Mouse (Mus musculus) forebrain, embryonic 11.5 days (tissue): ENCODE measurements around the gene Il34. TPM values are rescaled to one million over a fixed set of nuclear protein-coding genes. Genes with fewer than 3 reads are reported as not detected.

Source experiments
- ATAC-seq: fragments of 200-750 bp; cut with Nextera tagmentation; replicated peaks from 2 replicates; pipeline ENCODE4 v1.8.0; 2017; ENCODE audit warnings: moderate TSS enrichment; ENCODE audit not compliant: low FRiP score
- DNase-seq: peaks from one replicate; pipeline ENCODE4 v3.0.0-alpha.2; 2017; ENCODE audit warnings: low spot score
- H3K27ac ChIP-seq: fragments of 300-500 bp; sonication (generic); 2 replicates; pipeline ENCODE4 v1.5.1; 2014; ENCODE audit warnings: low read depth, low read length
- H3K27me3 ChIP-seq: fragments of 300-500 bp; sonication (generic); 2 replicates; pipeline ENCODE4 v1.6.1; 2014; ENCODE audit warnings: mild to moderate bottlenecking, low read length, mixed read lengths; ENCODE audit not compliant: control insufficient read depth, insufficient read depth
- H3K36me3 ChIP-seq: fragments of 300-500 bp; sonication (generic); 2 replicates; pipeline ENCODE4 v1.6.1; 2014; ENCODE audit warnings: mild to moderate bottlenecking, low read length, moderate library complexity, mixed read lengths; ENCODE audit not compliant: control insufficient read depth, insufficient read depth
- H3K4me1 ChIP-seq: fragments of 300-500 bp; sonication (generic); replicated peaks from 2 replicates; pipeline ENCODE4 v1.6.1; 2014; ENCODE audit warnings: low read length, mixed read lengths; ENCODE audit not compliant: control insufficient read depth, insufficient read depth
- H3K4me2 ChIP-seq: fragments of 300-500 bp; sonication (generic); 2 replicates; pipeline ENCODE4 v1.6.1; 2014; ENCODE audit warnings: low read depth, mild to moderate bottlenecking, low read length, moderate library complexity, mixed read lengths; ENCODE audit not compliant: severe bottlenecking
- H3K4me3 ChIP-seq: fragments of 300-500 bp; sonication (generic); 2 replicates; pipeline ENCODE4 v1.5.1; 2014; ENCODE audit warnings: low read depth, low read length
- H3K9ac ChIP-seq: fragments of 300-500 bp; sonication (generic); 2 replicates; pipeline ENCODE4 v1.6.1; 2014; ENCODE audit warnings: low read length
- H3K9me3 ChIP-seq: fragments of 300-500 bp; sonication (generic); 2 replicates; pipeline ENCODE4 v1.6.1; 2016; ENCODE audit warnings: low read length, mixed read lengths; ENCODE audit not compliant: control insufficient read depth
- WGBS: fragments of 180-500 bp; shearing (Covaris S2); extraction: QIAGEN DNeasy Blood & Tissue Kit; methylation state at CpG from one replicate; pipeline ENCODE4 v1.1.7; 2014; 5-methylcytosine and 5-hydroxymethylcytosine counted together
- polyA plus RNA-seq: library from polyadenylated mRNA; unstranded; fragments of >200 nt; fragmentation: Nextera tagmentation; extraction: Ambion mirVana; gene quantifications from 2 replicates; pipeline ENCODE4 v1.2.1, GENCODE M21; 2014

Gene Il34
- polyA plus RNA-seq, 1 experiment from 2014 or later: 0.29 TPM

DNA sequence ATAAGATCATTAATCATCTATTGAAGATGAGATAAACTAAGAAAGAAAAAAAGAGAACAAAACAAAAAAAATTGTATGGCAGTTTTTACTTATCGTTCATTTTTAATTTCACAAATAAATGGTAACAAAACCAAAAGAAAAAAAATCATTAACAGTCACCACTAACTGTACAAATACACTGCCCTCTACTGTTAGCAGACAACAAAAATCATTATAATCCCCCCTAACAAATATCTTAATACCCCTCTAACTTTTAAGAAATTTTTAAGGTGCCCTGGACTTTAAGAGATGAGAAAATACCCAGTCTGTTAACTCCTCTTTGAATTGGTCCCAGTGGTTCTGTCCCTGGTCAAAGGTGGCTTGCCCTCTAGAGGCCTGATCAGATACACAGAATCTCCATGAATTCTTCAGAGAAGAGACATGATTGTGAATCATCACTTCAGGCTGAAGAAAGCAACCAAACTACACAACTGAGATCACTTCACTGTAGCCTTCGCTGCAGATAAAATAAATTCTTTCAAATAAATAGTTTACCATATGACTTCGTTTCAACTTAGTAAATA lies 36.4 kb upstream of the Il34 start:
- H3K4me3 ChIP-seq: no peak overlapping the region
- peaks cover 25% of the 10 kb centered on the region for H3K36me3 ChIP-seq
- H3K27ac ChIP-seq: no peak overlapping the region
- no peak for DNase-seq
- ATAC-seq: no peak
- no peak overlapping the region for H3K9ac ChIP-seq
- H3K27me3 ChIP-seq: no peaks in the 10 kb centered on the region
- H3K9me3 ChIP-seq: no peaks in the 10 kb centered on the region
- 95% methylated on average over 3 of the region's 3 CpGs for WGBS
- H3K4me1 ChIP-seq: peaks cover 6% of the 10 kb centered on the region; the same call in 1 of the 2 replicates
- no peak overlapping the region for H3K4me2 ChIP-seq

DNA sequence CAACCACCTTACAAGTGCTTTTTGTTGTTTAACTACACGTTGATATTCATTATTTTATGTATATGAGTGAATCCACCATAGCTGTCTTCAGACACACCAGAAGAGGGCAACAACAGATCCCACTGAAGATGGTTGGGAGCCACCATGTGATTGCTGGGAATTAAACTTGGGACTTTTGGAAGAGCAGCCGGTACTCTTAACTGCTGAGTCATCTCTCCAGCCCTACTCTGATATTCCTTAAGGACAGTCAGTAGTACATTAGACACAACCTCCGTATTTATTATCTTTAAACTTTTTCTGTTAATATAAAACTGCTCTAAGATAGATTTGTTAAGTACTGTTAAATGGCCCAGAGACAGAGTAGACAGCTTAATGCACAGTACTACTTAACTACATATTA lies 26.2 kb upstream of the Il34 start:
- H3K27me3 ChIP-seq: no peaks in the 10 kb centered on the region
- H3K9me3 ChIP-seq: no peaks in the 10 kb centered on the region
- H3K4me2 ChIP-seq: no peak overlapping the region
- DNase-seq (no peak), ATAC-seq (no peak)
- no peak overlapping the region for H3K9ac ChIP-seq
- H3K36me3 ChIP-seq: peaks cover 32% of the 10 kb centered on the region
- WGBS: 91% methylated on average over 3 of the region's 3 CpGs
- H3K27ac ChIP-seq: no peak overlapping the region
- H3K4me3 ChIP-seq: no peak overlapping the region
- no peaks in the 10 kb centered on the region for H3K4me1 ChIP-seq

DNA sequence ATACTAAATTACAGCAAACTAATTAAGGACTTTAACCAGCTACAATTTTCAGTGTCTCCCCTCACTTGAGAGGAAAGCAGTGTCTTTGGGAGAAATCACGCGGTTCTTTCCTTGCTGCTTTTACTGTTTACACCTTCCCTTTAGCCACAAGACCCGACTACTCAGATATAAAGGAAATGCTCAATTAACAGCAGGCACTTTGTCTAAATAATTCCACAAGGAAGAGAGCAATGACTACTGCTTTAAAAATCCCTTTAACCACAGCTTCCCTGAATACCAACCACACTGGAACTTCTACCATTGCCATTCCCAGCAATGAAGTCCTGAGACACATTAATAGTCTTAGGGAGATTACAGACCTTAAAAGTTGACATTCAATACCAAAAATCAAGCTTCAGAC lies 22.8 kb upstream of the Il34 start:
- Histone ChIP-seq H3K27ac (no peak overlapping the region), H3K4me2 (no peak overlapping the region), H3K9me3 (no peaks in the 10 kb centered on the region), H3K4me1 (no peaks in the 10 kb centered on the region), H3K27me3 (no peaks in the 10 kb centered on the region), H3K4me3 (no peak overlapping the region), H3K9ac (no peak overlapping the region), H3K36me3 (peaks cover 28% of the 10 kb centered on the region)
- no peak for ATAC-seq
- 90% methylated on average over 3 of the region's 3 CpGs for WGBS
- DNase-seq: no peak

DNA sequence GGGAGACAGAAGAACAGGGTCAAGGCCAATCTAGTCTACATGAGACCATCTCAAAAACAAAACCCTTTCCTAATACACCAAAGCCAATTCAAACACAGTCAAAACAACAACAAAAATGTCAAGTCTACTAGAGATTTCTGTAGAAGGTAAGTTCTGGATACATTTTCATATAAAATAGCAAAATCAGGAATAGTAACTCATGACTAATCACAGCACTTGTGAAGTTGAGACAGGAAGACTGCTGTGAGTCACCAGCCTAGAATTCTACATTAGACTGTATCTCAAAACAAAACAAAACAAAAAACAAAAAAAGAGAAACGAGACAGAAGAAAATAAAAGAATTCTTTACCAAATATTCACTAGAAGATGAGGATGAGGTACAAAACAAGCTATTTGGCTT lies 19.1 kb upstream of the Il34 start:
- Histone ChIP-seq H3K27me3 (no peaks in the 10 kb centered on the region), H3K4me2 (no peak overlapping the region), H3K4me1 (no peaks in the 10 kb centered on the region), H3K36me3 (peaks cover 42% of the 10 kb centered on the region), H3K27ac (no peak overlapping the region), H3K9ac (no peak overlapping the region), H3K4me3 (no peak overlapping the region), H3K9me3 (no peaks in the 10 kb centered on the region)
- no peak for DNase-seq
- ATAC-seq: no peak
- 84% methylated on average over 1 of the region's 1 CpGs for WGBS

DNA sequence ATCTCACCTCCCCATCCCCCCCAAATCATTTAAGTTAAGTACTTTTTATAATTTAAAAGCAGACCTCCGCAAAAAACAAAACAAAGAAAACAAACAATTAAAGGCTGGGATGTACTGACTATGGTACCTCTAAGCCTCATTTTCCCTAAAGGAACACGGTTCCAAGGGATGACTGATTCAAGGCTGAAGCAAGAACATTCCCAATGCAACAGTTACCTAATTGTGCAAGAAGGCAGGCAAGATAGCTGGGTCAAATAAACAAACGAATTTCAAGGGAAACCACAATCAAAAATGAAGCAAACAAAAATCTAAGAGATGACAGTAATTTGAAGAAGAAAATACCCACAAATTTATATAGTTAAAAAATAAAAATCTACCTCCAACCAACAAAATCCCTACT lies 16.2 kb upstream of the Il34 start:
- 91% methylated on average over 3 of the region's 3 CpGs for WGBS
- ATAC-seq: no peak
- Histone ChIP-seq H3K27me3 (no peaks in the 10 kb centered on the region), H3K9me3 (no peaks in the 10 kb centered on the region), H3K4me2 (no peak overlapping the region), H3K27ac (no peak overlapping the region), H3K4me1 (no peaks in the 10 kb centered on the region), H3K9ac (no peak overlapping the region), H3K36me3 (peaks cover 45% of the 10 kb centered on the region), H3K4me3 (no peak overlapping the region)
- DNase-seq: no peak

DNA sequence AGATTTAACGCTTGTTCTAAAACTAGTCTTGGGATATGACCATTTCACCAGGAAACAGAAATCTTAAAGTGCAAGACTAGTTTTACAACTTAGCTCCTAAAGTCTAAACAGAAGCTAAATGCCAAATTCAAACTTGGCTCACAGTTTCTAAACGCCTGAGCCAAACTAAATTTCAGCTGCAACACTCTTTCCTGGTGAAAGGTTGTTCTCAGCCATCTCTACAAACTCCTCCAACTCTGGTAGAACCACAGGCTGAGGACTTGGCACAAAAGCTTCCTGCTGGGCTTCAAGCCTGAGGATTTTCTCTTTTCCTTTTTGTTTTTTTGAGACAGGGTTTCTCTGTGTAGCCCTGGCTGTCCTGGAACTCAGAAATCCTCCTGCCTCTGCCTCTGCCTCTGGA lies 14.5 kb upstream of the Il34 start:
- H3K27me3 ChIP-seq: no peaks in the 10 kb centered on the region
- no peak overlapping the region for H3K9ac ChIP-seq
- H3K27ac ChIP-seq: no peak overlapping the region
- DNase-seq (no peak), ATAC-seq (no peak)
- 93% methylated on average over 2 of the region's 2 CpGs for WGBS
- H3K9me3 ChIP-seq: no peaks in the 10 kb centered on the region
- H3K4me3 ChIP-seq: no peak overlapping the region
- H3K36me3 ChIP-seq: peaks cover 46% of the 10 kb centered on the region
- no peaks in the 10 kb centered on the region for H3K4me1 ChIP-seq
- H3K4me2 ChIP-seq: no peak overlapping the region

DNA sequence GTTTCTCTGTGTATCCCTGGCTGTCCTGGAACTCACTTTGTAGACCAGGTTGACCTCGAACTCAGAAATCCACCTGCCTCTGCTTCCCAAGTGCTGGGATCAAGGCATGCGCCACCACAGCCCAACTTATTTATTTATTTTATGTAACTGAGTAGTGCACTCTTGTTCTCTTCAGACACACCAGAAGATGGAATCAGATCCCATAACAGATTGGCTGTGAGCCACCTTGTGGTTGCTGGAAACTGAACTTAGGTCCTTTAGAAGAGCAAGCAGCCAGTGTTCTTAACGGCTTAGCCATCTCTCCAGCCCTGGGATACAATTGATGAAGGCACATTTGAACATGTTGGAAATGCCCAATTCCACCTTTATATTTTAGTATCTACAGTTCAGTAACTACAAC lies 12.9 kb upstream of the Il34 start:
- H3K9me3 ChIP-seq: no peaks in the 10 kb centered on the region
- 93% methylated on average over 3 of the region's 3 CpGs for WGBS
- ATAC-seq (no peak), DNase-seq (no peak)
- H3K4me2 ChIP-seq: no peak overlapping the region
- H3K4me1 ChIP-seq: no peaks in the 10 kb centered on the region
- no peaks in the 10 kb centered on the region for H3K27me3 ChIP-seq
- H3K36me3 ChIP-seq: peaks cover 50% of the 10 kb centered on the region
- no peak overlapping the region for H3K4me3 ChIP-seq
- H3K9ac ChIP-seq: no peak overlapping the region
- H3K27ac ChIP-seq: no peak overlapping the region

DNA sequence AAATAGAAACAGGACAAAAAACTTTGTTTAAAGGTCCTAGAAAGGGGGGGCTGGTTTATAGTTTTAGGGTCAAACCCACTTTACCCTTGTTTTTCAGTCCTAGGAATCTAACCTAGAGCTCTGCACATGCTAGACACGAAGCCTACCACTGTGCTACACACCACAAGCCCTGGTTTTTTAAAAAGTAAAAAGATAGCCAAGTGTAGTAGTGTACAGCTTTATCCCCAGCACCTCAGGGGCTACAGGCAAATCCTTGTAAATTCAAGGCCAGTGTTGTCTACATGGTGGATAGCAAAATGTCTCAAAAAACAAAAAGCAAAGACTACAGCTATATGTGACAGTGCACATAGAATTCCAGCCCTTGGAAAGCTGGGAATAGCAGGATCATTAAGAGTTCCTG lies 11.3 kb upstream of the Il34 start:
- H3K36me3 ChIP-seq: peaks cover 49% of the 10 kb centered on the region
- no peaks in the 10 kb centered on the region for H3K9me3 ChIP-seq
- no peak overlapping the region for H3K4me2 ChIP-seq
- whole genome bisulfite sequencing: 90% methylated on average over 1 of the region's 1 CpGs
- ATAC-seq: no peak
- no peaks in the 10 kb centered on the region for H3K4me1 ChIP-seq
- no peak overlapping the region for H3K9ac ChIP-seq
- no peak overlapping the region for H3K4me3 ChIP-seq
- DNase-seq: no peak
- no peaks in the 10 kb centered on the region for H3K27me3 ChIP-seq
- no peak overlapping the region for H3K27ac ChIP-seq

DNA sequence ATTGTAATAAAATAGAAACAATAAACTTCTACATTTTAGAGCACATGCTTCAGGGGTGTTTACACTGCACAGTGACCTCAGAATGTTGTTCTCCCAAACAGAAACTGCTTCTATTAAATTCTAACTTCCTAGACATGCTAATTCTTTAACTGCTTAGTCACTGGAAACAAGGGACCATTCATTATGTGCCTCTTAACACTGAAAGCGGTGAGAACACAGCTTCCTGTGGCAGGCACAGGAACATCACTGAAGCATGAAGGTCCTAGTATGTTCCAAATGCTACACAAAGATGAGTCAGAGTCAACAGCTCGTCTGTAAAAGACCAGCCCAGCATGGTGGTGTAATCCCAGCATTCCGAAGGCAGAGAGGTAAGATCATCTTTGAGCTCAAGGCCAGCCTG lies 9.6 kb upstream of the Il34 start:
- H3K9me3 ChIP-seq: no peaks in the 10 kb centered on the region
- H3K27ac ChIP-seq: no peak overlapping the region
- no peak overlapping the region for H3K4me3 ChIP-seq
- 76% methylated on average over 3 of the region's 3 CpGs for WGBS
- no peaks in the 10 kb centered on the region for H3K4me1 ChIP-seq
- H3K36me3 ChIP-seq: peaks cover 44% of the 10 kb centered on the region
- ATAC-seq (no peak), DNase-seq (no peak)
- H3K4me2 ChIP-seq: no peak overlapping the region
- no peaks in the 10 kb centered on the region for H3K27me3 ChIP-seq
- no peak overlapping the region for H3K9ac ChIP-seq
